Mouse (Mus musculus) C2C12 (cell line): Measurements from ENCODE around the gene Jagn1.

Source experiments
- CTCF ChIP-seq: IDR thresholded peaks from one replicate; pipeline ENCODE4 v1.5.1; 2011; ENCODE audit not compliant: control insufficient read depth, insufficient read depth, insufficient read length
- MAX ChIP-seq: IDR thresholded peaks from one replicate; pipeline ENCODE4 v1.6.1; 2011; ENCODE audit warnings: mild to moderate bottlenecking, control low read depth

DNA sequence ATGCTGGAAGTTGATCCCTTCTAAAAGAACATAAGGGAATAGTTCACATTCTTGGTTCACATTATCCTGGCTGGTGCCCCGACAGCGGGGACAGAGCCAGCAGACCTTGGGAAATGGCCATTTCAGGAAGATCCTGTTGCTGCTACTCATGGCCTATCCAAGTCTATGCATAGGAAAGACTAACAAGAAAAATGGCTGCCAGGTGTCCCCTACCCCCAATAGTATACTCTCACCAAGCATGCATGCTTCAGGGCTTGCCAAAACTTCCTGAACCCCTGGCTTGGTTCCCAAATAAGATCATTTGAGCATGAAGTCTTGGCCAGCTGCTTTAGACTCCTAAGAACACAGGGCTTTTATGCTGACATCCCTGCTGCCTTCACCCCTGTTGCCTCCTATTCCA is 9.5 kb downstream of the Jagn1 start:
- no peak for TF ChIP-seq CTCF
- TF ChIP-seq MAX, result no peak
